Mouse (Mus musculus): ENCODE results near the gene Elp4.

The Elp4 gene

DNA sequence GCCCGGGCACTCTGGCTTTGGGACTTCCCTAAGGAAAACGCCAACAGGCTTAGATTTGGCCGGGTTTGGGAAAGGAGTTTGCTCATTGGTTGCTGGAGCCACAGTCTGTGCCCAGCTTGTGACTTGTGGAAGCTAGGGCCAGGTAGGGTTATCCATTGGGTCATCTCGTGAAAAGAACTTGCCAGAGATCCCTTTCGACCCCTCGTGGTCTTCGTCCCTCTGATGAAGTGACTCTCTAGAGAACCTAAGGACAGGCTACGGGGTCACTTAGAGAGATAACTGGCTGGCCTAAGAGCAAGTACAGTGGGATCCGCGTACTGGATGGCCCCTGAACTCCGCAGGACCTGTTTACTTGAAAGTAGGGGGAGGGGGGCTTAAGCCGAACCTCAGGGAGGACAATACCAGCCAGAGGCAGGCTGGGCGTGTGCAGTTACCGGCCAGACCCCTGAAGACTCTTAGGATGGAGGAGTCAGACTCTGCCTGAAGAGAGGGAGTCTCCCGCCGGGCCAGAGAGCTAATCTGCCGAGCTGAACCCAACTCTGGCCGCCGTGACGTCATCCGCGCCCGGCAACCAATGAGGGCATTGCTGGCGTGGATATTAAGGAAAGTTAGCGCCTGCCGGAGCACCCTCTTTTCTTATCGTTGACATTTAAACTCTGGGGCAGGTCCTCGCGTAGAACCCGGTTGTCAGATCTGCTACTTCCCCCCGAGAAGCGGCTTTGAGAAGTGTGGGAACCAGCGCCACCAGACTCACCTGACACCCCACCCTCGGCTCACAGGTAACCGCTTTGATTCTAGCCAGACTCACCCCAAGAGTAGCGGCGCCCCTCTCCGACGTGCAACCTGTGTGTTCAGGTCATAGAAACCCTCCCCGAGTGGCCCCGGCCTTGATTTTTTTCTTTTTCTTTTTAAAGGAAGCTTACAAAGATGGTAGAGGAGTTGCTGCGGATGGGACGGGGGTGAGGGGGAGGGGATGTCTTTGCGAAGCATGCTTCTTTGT, 235.8 kb downstream of the Elp4 start, which contains the start of gene Pax6:
Pax6 (plus strand) TSS at position 630 of the 1,000 bp plus-strand sequence.
- no peak for DNase-seq

DNA sequence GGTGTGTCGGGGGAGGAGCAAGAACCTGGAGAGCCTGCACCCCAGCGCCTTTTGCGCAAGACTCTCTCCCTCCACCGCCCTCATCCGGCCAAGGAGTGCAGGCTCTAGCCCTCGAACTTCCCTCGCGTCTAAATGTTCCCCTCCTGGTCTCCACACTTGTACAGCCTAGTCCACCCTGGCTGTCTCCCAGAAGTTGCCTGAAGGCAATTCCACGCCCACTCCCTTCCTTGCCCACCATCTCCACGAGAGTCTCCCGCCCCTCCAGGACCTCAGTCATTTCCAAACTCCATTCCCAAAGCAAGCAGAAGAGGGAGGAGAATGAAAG, 236.8 kb downstream of the Elp4 start:
- no peak for DNase-seq

- no peak for DNase-seq
Measured at GRCm38 (mm10) chr2:105666763-105667625, 237.4 kb downstream of the Elp4 start.

DNA sequence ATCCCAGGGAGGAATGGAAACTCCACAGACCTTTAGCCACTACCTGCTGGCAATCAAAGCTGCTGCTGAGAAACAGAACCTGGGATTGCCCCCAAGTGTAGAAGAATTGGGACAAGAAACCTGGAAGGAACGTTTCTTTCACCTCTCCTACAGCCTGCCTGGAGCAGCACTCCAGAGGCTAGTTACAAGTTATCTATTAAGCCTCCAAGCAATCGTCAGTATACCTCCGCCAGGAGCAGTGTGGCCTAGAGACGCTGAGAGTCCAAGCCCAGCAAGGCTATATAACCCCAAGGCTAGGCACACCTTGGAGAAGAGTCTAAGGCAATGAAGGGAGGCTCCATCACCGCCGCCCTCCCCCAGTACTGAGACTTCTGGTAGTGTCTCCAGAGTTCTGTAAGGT, 238.0 kb downstream of the Elp4 start:
- no peak for DNase-seq

DNA sequence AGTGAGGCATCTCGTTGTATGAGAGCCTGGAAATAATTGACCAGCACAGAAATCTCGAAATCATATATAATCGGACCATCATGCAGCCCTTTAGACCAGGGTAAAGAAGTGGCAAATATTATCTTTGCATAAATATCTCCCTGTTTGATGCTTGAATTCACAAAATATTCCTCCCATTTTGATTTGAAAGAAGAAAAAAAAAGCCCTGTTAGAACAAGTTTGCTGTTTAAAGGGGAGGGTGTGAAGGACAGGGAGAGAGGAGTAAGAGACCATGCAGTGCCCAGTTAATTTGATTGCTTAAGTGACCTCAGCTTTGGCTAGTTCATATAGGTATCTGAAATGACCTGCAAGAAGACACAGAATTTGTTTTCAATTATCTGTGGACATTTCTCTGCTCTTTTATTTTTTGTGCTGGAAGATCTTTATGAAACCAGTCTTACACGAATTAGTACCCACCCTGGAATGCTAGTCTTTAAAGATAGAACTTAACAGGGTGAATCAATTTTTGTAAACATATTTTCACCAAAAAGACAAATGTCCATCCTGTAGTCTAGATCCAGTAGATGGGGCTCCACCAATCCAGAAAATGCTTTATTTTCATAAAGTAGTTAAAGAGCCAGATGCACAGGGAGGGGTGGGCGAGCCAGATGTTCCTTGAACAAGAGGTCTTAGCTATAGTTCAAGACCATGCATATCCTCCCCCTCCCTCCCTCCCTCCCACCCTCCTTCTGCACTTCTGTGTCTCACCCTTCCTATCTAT, 238.7 kb downstream of the Elp4 start:
- DNase-seq, result no peak

GRCm38 (mm10) chr2:105664996-105665395, 239.4 kb downstream of the Elp4 start:
- DNase-seq, result no peak

DNA sequence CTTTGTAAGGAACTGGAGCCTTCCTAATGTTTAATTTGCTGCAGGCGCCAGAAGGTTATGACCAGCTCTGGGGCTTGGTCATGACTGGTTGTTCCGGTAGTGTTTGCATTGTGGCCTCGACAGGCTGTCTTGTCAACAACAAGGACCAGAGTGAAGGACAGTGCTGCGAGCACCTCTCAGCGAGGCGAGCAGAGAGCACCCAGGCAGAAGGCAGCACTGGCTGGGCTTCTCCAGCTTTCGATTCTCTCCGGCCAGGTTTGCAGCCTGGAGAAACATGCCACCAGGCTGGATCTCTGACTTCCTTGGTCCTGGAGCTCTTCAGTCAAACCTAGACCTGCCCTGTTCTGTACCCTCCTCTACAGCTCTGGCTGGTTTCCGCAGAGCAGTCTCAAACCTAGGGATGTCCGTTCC, 241.3 kb downstream of the Elp4 start:
- DNase-seq, result no peak

GRCm38 (mm10) chr2:105662606-105663005, 241.8 kb downstream of the Elp4 start:
- no peak for DNase-seq

GRCm38 (mm10) chr2:105662121-105662520, 242.2 kb downstream of the Elp4 start:
- DNase-seq, result no peak

- DNase-seq, result no peak
Measured at GRCm38 (mm10) chr2:105661623-105662066, 242.7 kb downstream of the Elp4 start.

GRCm38 (mm10) chr2:105660874-105661622, 243.3 kb downstream of the Elp4 start:
- no peak for DNase-seq

DNA sequence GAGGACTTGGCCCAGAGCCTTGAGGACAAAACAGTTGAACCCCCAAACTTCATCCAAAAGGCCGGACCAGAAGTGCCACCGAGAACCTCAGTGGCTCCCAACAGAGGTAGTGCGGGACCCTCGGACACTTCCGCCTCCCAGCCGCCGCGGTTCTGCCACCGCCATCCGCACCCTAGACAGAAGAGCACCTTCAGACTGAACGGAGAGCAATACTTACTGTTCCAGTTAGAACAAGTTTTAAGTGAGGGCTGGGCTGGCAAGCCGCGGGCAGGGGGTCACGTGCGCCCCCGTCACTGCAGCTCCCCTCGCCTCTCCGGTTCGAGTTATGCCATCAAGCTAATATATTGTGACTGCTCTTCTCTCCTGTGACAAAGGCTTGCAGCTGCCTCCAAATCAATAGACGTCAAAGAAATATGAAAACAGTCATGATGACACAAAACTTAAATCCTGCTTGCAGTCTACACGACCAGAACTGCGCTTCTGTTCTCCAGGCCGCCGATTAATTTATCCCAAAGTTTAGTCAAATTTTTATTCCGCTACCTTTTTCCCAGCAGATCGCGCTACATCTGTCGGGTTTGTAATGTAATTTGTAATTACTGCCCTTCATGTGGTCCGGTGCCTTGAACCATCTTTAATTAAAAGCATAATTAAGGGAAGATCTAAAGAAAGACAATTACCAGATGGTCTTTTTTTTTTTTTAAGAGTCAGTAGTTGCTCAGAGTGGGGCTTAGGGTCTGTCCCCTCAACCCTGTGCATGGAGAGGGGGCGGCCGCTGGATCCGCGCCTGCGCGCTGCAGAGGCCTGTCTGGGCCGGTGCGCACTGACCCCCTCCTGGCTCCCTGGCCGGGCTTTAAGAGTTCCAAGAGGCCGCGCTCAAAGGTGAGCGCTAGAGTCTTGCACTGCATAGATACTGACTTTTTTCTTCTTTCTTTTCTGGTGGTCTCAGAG, 244.2 kb downstream of the Elp4 start:
- DNase-seq, result no peak

GRCm38 (mm10) chr2:105659350-105659749, 245.0 kb downstream of the Elp4 start:
- DNase-seq, result no peak

- no peak for DNase-seq
Measured at GRCm38 (mm10) chr2:105656456-105656855, 247.9 kb downstream of the Elp4 start.
